ENCODE assay signal across 8 mouse cellular contexts in the genomic region with DNA sequence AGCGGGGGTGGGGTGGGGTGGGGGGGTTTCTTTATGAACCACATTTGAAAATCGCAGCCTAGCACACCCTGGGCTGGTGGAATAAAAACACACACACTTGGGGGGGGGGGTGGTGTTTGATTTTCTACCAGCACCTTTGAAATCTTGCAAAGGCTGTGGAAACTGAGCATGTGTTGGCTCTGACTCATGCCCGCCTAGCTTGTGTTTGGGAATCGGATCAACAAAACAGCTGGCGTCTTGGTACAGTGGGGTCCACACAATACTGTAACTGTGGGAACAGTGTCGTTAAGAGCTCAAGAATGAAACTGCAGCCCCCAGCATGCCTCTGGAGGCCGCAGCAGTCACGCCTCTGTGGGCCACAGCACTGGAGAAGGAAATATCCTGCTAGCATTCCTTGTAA. TPM values are rescaled to one million over a fixed set of nuclear protein-coding genes. Genes with fewer than 3 reads are reported as not detected.
DNase-seq lines count a peak whose midpoint lies in the region; ATAC-seq lines count a peak whose summit lies in the region.

No protein-coding gene starts in this region.

- no peaks in the 10 kb centered on the region for H3K9me3 ChIP-seq in embryonic facial prominence, embryonic 12.5 days
- no peaks in the 10 kb centered on the region for H3K9me3 ChIP-seq in stomach, embryonic 15.5 days

- DNase-seq in cerebellum, postnatal 10 days = peak; percentile 33 to 42
- DNase-seq in cerebellum, adult 9-10 months = no peak
- peak; percentile 59 for DNase-seq in layer of hippocampus, adult 11-12 months (ENCODE audit: low spot score)
- peak; percentile 67 for DNase-seq in lung, postnatal 10 days
- no peak for DNase-seq in B cell, adult 2 months
- DNase-seq in heart, postnatal 25 days (ENCODE audit: low spot score) = no peak

- intact Hi-C loops in heart, postnatal 25 days (cut with DNase I) = no loop called here

- no peak overlapping the region for H3K4me2 ChIP-seq in embryonic facial prominence, embryonic 12.5 days (replicated peaks)
- H3K4me2 ChIP-seq in stomach, embryonic 15.5 days = no peak overlapping the region

- H3K27me3 ChIP-seq in embryonic facial prominence, embryonic 12.5 days = no peaks in the 10 kb centered on the region
- H3K27me3 ChIP-seq in stomach, embryonic 15.5 days (replicated peaks) = no peaks in the 10 kb centered on the region

- no peak overlapping the region for H3K4me3 ChIP-seq in embryonic facial prominence, embryonic 12.5 days
- no peak overlapping the region for H3K4me3 ChIP-seq in stomach, embryonic 15.5 days (replicated peaks)

- 46% methylated on average over 8 of the region's 8 CpGs for WGBS in embryonic facial prominence, embryonic 12.5 days
- 57% methylated on average over 8 of the region's 8 CpGs for WGBS in stomach, embryonic 15.5 days

- H3K27ac ChIP-seq in embryonic facial prominence, embryonic 12.5 days = 0 out of 2 replicates have a peak overlapping the region, but pooled peaks have one; percentile 23
- H3K27ac ChIP-seq in stomach, embryonic 15.5 days = peak overlapping the region; percentile 71; the same call in 1 of the 2 replicates

- no peak for ATAC-seq in embryonic facial prominence, embryonic 12.5 days (ENCODE audit: insufficient number of reproducible peaks, insufficient read depth, low FRiP score, low TSS enrichment)
- ATAC-seq in stomach, embryonic 15.5 days (ENCODE audit: insufficient read depth, low FRiP score, low read depth) = peak; percentile 58; the same call in 1 of the 2 replicates

- no peaks in the 10 kb centered on the region for H3K36me3 ChIP-seq in embryonic facial prominence, embryonic 12.5 days
- H3K36me3 ChIP-seq in stomach, embryonic 15.5 days = no peaks in the 10 kb centered on the region

- H3K9ac ChIP-seq in embryonic facial prominence, embryonic 12.5 days = no peak overlapping the region
- H3K9ac ChIP-seq in stomach, embryonic 15.5 days = no peak overlapping the region

- peaks cover 16% of the 10 kb centered on the region for H3K4me1 ChIP-seq in embryonic facial prominence, embryonic 12.5 days
- no peaks in the 10 kb centered on the region for H3K4me1 ChIP-seq in stomach, embryonic 15.5 days

RNA-seq across cellular contexts. Expression of a gene that starts 50.2 kb away (rescaled TPM):
- polyA plus RNA-seq in embryonic facial prominence, embryonic 12.5 days (2016; fragmentation: Nextera tagmentation; extraction: Ambion mirVana) = 11.7 and 11.9 TPM in 2 replicates
- polyA plus RNA-seq in stomach, embryonic 15.5 days (2015; fragmentation: Nextera tagmentation; extraction: Ambion mirVana) = 50.0 and 54.3 TPM in 2 replicates
- total RNA-seq in heart, postnatal 25 days (2021) = 1 to 10 TPM in 1 of 2 experiments, under 1 TPM in 1; 0.99 to 2.7 TPM

Comparison
In these comparisons a context has a peak if more than half of its experiments do, and no peak if none do; other contexts are left out.
1. DNase-seq: peak in cerebellum, postnatal 10 days (2 of 2), layer of hippocampus, adult 11-12 months (single experiment) and lung, postnatal 10 days (single experiment); none in cerebellum, adult 9-10 months (single experiment), B cell, adult 2 months (0 of 2) and heart, postnatal 25 days (single experiment).